Mouse (Mus musculus): ENCODE data around the gene Vcan. TPM values are rescaled to one million over a fixed set of nuclear protein-coding genes. Genes with fewer than 3 reads are reported as not detected.

Gene Vcan
- polyA plus RNA-seq, 1 experiment from 2014 or later, result 66.9 TPM

GRCm38 (mm10) chr13:89668069-89668468, 74.2 kb downstream of the Vcan start:
- H3K4me3 ChIP-seq (ENCODE audit: low read depth, low read length), result no peak overlapping the region
- H3K27me3 ChIP-seq (ENCODE audit: control insufficient read depth, insufficient read depth, low read length), result no peaks in the 10 kb centered on the region
- no peaks in the 10 kb centered on the region for H3K4me1 ChIP-seq (ENCODE audit: control insufficient read depth, insufficient read depth, low read length)
- no peaks in the 10 kb centered on the region for H3K9me3 ChIP-seq (ENCODE audit: control insufficient read depth, low read depth, low read length)
- H3K36me3 ChIP-seq (ENCODE audit: control insufficient read depth, insufficient read depth, low read length), result 0 out of 2 replicates have a peak, but pooled peaks cover 3% of the 10 kb centered on the region
- H3K27ac ChIP-seq (ENCODE audit: low read length), result no peak overlapping the region
- no peak overlapping the region for H3K4me2 ChIP-seq (replicated peaks; ENCODE audit: low read depth, low read length)
- no peak for ATAC-seq (ENCODE audit: insufficient number of reproducible peaks, insufficient read depth, low FRiP score, low read depth)
- 59% methylated on average over 1 of the region's 1 CpGs for WGBS
- no peak overlapping the region for H3K9ac ChIP-seq (replicated peaks; ENCODE audit: low read depth, low read length)

GRCm38 (mm10) chr13:89661688-89662087, 80.6 kb downstream of the Vcan start:
- Histone ChIP-seq H3K4me1 (ENCODE audit: control insufficient read depth, insufficient read depth, low read length) (no peaks in the 10 kb centered on the region), H3K27ac (ENCODE audit: low read length) (no peak overlapping the region), H3K9ac (replicated peaks; ENCODE audit: low read depth, low read length) (no peak overlapping the region), H3K27me3 (ENCODE audit: control insufficient read depth, insufficient read depth, low read length) (no peaks in the 10 kb centered on the region), H3K4me3 (ENCODE audit: low read depth, low read length) (no peak overlapping the region), H3K9me3 (ENCODE audit: control insufficient read depth, low read depth, low read length) (no peaks in the 10 kb centered on the region), H3K4me2 (replicated peaks; ENCODE audit: low read depth, low read length) (no peak overlapping the region), H3K36me3 (ENCODE audit: control insufficient read depth, insufficient read depth, low read length) (peaks cover 12% of the 10 kb centered on the region)
- no peak for ATAC-seq (ENCODE audit: insufficient number of reproducible peaks, insufficient read depth, low FRiP score, low read depth)
- 81% methylated on average over 2 of the region's 2 CpGs for WGBS

DNA sequence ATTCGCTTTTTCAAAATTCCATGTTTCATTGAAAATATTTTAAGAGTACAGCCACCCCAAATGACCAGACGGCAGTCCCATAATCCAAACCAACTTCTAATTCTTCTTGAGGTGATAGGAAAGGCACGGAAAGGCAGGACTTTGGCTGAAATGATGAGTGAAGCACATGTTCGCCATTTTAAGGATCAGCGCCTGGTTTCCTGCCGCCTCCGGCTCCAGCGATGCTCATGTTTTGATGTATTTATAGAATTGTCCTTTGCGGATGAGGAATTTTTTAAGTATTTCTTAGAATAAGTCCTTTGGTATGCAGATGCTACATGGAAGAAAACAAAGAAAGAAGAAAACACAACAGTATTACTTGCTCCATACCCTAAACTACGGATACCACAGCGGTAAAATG, 85.3 kb downstream of the Vcan start:
- no peak overlapping the region for H3K27ac ChIP-seq (ENCODE audit: low read length)
- WGBS, result 98% methylated on average over 11 of the region's 11 CpGs
- ATAC-seq (ENCODE audit: insufficient number of reproducible peaks, insufficient read depth, low FRiP score, low read depth), result no peak
- no peaks in the 10 kb centered on the region for H3K27me3 ChIP-seq (ENCODE audit: control insufficient read depth, insufficient read depth, low read length)
- H3K4me2 ChIP-seq (replicated peaks; ENCODE audit: low read depth, low read length), result no peak overlapping the region
- no peak overlapping the region for H3K4me3 ChIP-seq (ENCODE audit: low read depth, low read length)
- H3K9ac ChIP-seq (replicated peaks; ENCODE audit: low read depth, low read length), result no peak overlapping the region
- no peaks in the 10 kb centered on the region for H3K4me1 ChIP-seq (ENCODE audit: control insufficient read depth, insufficient read depth, low read length)
- no peaks in the 10 kb centered on the region for H3K9me3 ChIP-seq (ENCODE audit: control insufficient read depth, low read depth, low read length)
- H3K36me3 ChIP-seq (ENCODE audit: control insufficient read depth, insufficient read depth, low read length), result peaks cover 6% of the 10 kb centered on the region

DNA sequence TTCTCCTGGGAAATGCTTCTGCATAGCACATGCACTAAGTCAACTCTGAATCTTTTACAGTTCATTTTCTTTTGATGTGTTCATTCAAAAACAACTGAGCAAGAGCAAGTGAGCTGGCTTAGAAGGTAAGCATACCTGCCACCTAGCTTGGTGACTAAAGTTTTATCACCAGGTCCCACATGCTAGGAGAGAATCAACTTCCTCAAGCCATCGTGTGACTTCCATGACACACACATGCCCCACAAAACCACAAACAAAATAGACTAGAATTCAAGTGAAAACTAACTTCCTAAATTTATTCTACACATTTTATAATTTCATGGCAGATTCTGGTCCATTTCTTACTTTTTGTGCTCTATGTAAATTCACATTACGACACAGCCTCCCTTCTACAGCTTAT, 89.0 kb downstream of the Vcan start:
- no peaks in the 10 kb centered on the region for H3K4me1 ChIP-seq (ENCODE audit: control insufficient read depth, insufficient read depth, low read length)
- no peak overlapping the region for H3K27ac ChIP-seq (ENCODE audit: low read length)
- no peaks in the 10 kb centered on the region for H3K27me3 ChIP-seq (ENCODE audit: control insufficient read depth, insufficient read depth, low read length)
- no peak overlapping the region for H3K4me3 ChIP-seq (ENCODE audit: low read depth, low read length)
- no peaks in the 10 kb centered on the region for H3K9me3 ChIP-seq (ENCODE audit: control insufficient read depth, low read depth, low read length)
- no peak for ATAC-seq (ENCODE audit: insufficient number of reproducible peaks, insufficient read depth, low FRiP score, low read depth)
- peaks cover 6% of the 10 kb centered on the region for H3K36me3 ChIP-seq (ENCODE audit: control insufficient read depth, insufficient read depth, low read length)
- H3K9ac ChIP-seq (replicated peaks; ENCODE audit: low read depth, low read length), result no peak overlapping the region
- H3K4me2 ChIP-seq (replicated peaks; ENCODE audit: low read depth, low read length), result no peak overlapping the region
- 80% methylated on average over 2 of the region's 2 CpGs for WGBS

GRCm38 (mm10) chr13:89652773-89653172, 89.5 kb downstream of the Vcan start:
- Histone ChIP-seq H3K4me1 (ENCODE audit: control insufficient read depth, insufficient read depth, low read length) (no peaks in the 10 kb centered on the region), H3K4me2 (replicated peaks; ENCODE audit: low read depth, low read length) (no peak overlapping the region), H3K4me3 (ENCODE audit: low read depth, low read length) (no peak overlapping the region), H3K36me3 (ENCODE audit: control insufficient read depth, insufficient read depth, low read length) (peaks cover 6% of the 10 kb centered on the region), H3K27ac (ENCODE audit: low read length) (no peak overlapping the region), H3K9me3 (ENCODE audit: control insufficient read depth, low read depth, low read length) (no peaks in the 10 kb centered on the region), H3K27me3 (ENCODE audit: control insufficient read depth, insufficient read depth, low read length) (no peaks in the 10 kb centered on the region), H3K9ac (replicated peaks; ENCODE audit: low read depth, low read length) (no peak overlapping the region)
- ATAC-seq (ENCODE audit: insufficient number of reproducible peaks, insufficient read depth, low FRiP score, low read depth), result no peak
- 28% methylated on average over 1 of the region's 1 CpGs for WGBS

- 91% methylated on average over 2 of the region's 2 CpGs for WGBS
- no peaks in the 10 kb centered on the region for H3K9me3 ChIP-seq (ENCODE audit: control insufficient read depth, low read depth, low read length)
- no peaks in the 10 kb centered on the region for H3K36me3 ChIP-seq (ENCODE audit: control insufficient read depth, insufficient read depth, low read length)
- no peak overlapping the region for H3K4me3 ChIP-seq (ENCODE audit: low read depth, low read length)
- ATAC-seq (ENCODE audit: insufficient number of reproducible peaks, insufficient read depth, low FRiP score, low read depth), result no peak
- H3K9ac ChIP-seq (replicated peaks; ENCODE audit: low read depth, low read length), result no peak overlapping the region
- H3K4me1 ChIP-seq (ENCODE audit: control insufficient read depth, insufficient read depth, low read length), result no peaks in the 10 kb centered on the region
- no peaks in the 10 kb centered on the region for H3K27me3 ChIP-seq (ENCODE audit: control insufficient read depth, insufficient read depth, low read length)
- no peak overlapping the region for H3K4me2 ChIP-seq (replicated peaks; ENCODE audit: low read depth, low read length)
- H3K27ac ChIP-seq (ENCODE audit: low read length), result no peak overlapping the region
Measured at GRCm38 (mm10) chr13:89645589-89645988, 96.7 kb downstream of the Vcan start.

- Histone ChIP-seq H3K9ac (replicated peaks; ENCODE audit: low read depth, low read length) (no peak overlapping the region), H3K9me3 (ENCODE audit: control insufficient read depth, low read depth, low read length) (no peaks in the 10 kb centered on the region), H3K4me2 (replicated peaks; ENCODE audit: low read depth, low read length) (no peak overlapping the region), H3K4me1 (ENCODE audit: control insufficient read depth, insufficient read depth, low read length) (no peaks in the 10 kb centered on the region), H3K4me3 (ENCODE audit: low read depth, low read length) (no peak overlapping the region), H3K27ac (ENCODE audit: low read length) (no peak overlapping the region), H3K27me3 (ENCODE audit: control insufficient read depth, insufficient read depth, low read length) (no peaks in the 10 kb centered on the region), H3K36me3 (ENCODE audit: control insufficient read depth, insufficient read depth, low read length) (no peaks in the 10 kb centered on the region)
- no peak for ATAC-seq (ENCODE audit: insufficient number of reproducible peaks, insufficient read depth, low FRiP score, low read depth)
- 82% methylated on average over 3 of the region's 3 CpGs for WGBS
Measured at GRCm38 (mm10) chr13:89637012-89637411, 105.3 kb downstream of the Vcan start.

- no peak overlapping the region for H3K9ac ChIP-seq (replicated peaks; ENCODE audit: low read depth, low read length)
- H3K4me1 ChIP-seq (ENCODE audit: control insufficient read depth, insufficient read depth, low read length), result no peaks in the 10 kb centered on the region
- H3K4me2 ChIP-seq (replicated peaks; ENCODE audit: low read depth, low read length), result no peak overlapping the region
- no peak overlapping the region for H3K4me3 ChIP-seq (ENCODE audit: low read depth, low read length)
- ATAC-seq (ENCODE audit: insufficient number of reproducible peaks, insufficient read depth, low FRiP score, low read depth), result no peak
- no peaks in the 10 kb centered on the region for H3K9me3 ChIP-seq (ENCODE audit: control insufficient read depth, low read depth, low read length)
- WGBS, result 25% methylated on average over 4 of the region's 4 CpGs
- no peak overlapping the region for H3K27ac ChIP-seq (ENCODE audit: low read length)
- no peaks in the 10 kb centered on the region for H3K36me3 ChIP-seq (ENCODE audit: control insufficient read depth, insufficient read depth, low read length)
- H3K27me3 ChIP-seq (ENCODE audit: control insufficient read depth, insufficient read depth, low read length), result no peaks in the 10 kb centered on the region
Measured at GRCm38 (mm10) chr13:89634137-89634683, 108.1 kb downstream of the Vcan start.

DNA sequence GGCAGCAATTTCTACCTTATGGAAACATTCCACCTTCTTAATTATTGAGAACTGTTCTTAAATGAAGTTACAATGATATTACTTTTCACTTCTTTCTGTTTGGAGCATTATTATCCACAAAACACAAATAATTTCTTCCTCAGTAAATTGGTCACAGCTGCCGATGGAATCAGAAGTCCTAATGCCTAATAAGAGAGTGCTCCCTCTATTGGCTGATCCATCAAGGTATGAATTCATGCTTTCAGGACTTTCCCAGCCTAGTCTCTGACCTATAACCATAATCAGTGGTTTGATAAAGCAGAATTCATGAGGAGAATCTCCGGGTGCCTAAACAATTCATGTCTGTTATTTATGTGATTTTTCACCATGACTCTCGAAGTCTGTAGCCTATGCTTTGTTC, 123.2 kb downstream of the Vcan start:
- WGBS, result 76% methylated on average over 3 of the region's 3 CpGs
- H3K4me1 ChIP-seq (ENCODE audit: control insufficient read depth, insufficient read depth, low read length), result no peaks in the 10 kb centered on the region
- no peaks in the 10 kb centered on the region for H3K9me3 ChIP-seq (ENCODE audit: control insufficient read depth, low read depth, low read length)
- no peak for ATAC-seq (ENCODE audit: insufficient number of reproducible peaks, insufficient read depth, low FRiP score, low read depth)
- no peak overlapping the region for H3K4me2 ChIP-seq (replicated peaks; ENCODE audit: low read depth, low read length)
- H3K27me3 ChIP-seq (ENCODE audit: control insufficient read depth, insufficient read depth, low read length), result no peaks in the 10 kb centered on the region
- no peak overlapping the region for H3K4me3 ChIP-seq (ENCODE audit: low read depth, low read length)
- H3K9ac ChIP-seq (replicated peaks; ENCODE audit: low read depth, low read length), result no peak overlapping the region
- no peak overlapping the region for H3K27ac ChIP-seq (ENCODE audit: low read length)
- H3K36me3 ChIP-seq (ENCODE audit: control insufficient read depth, insufficient read depth, low read length), result no peaks in the 10 kb centered on the region

Data from stomach, embryonic 14.5 days (tissue).